Mouse (Mus musculus): ENCODE measurements around the gene Cd40. TPM values are rescaled to one million over a fixed set of nuclear protein-coding genes. Genes with fewer than 3 reads are reported as not detected.

The Cd40 gene
- polyA plus RNA-seq, 1 experiment from 2014 or later: 4.5 TPM

DNA sequence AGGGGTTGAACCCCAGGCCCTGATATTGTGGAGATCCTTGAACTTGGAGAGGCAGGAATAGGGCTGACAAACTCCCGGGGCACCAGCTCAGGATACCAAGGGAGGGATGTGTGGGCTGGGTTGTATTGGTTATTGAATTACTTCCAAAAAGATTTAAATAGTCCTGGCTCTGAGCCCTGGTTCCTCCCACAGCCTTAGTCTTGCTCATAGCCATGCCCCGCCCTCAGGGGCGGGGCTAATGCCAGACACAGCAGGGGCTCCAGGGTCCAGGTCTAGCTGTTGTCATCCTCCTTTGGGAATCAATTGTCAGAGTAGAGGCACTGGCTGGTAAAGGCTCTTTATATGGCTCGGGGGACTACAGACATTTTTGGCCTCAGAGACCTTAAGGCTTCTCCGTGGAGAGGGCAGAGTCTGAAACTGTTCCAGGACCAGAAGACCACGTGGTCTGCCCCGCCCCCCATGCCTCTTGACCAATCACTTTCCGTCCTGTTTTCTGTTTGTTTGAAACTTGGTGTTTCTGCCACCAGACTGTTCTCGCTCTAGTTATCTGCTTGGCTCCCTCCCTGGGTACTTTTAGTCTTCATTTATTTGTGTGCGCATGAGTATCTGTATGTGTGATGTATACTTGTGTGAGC lies 65.9 kb downstream of the Cd40 start:
- Histone ChIP-seq H3K4me1 (ENCODE audit: insufficient read depth) (no peaks in the 10 kb centered on the region), H3K9me3 (ENCODE audit: low read length) (no peaks in the 10 kb centered on the region), H3K4me2 (ENCODE audit: low read depth, low read length) (no peak overlapping the region), H3K27ac (ENCODE audit: low read depth) (no peak overlapping the region), H3K4me3 (ENCODE audit: low read depth, low read length) (no peak overlapping the region), H3K27me3 (ENCODE audit: insufficient read depth, low read length) (peaks cover 20% of the 10 kb centered on the region), H3K36me3 (replicated peaks; ENCODE audit: insufficient read depth, low read length) (no peaks in the 10 kb centered on the region), H3K9ac (replicated peaks) (no peak overlapping the region)
- DNase-seq (no peak), ATAC-seq (no peak)
- TF ChIP-seq EP300 (IDR thresholded peaks at IDR 0.05; ENCODE audit: low read depth): no peak
- no peak for TF ChIP-seq CTCF (IDR thresholded peaks at IDR 0.05; ENCODE audit: low read depth)
- WGBS (ENCODE audit: insufficient replicate concordance): 27% methylated on average over 10 of the region's 10 CpGs

Other genes with a start within 250 kb of the Cd40 start
- 3.1 TPM in 2 replicates for gene Zswim1, start 232.9 kb upstream of the Cd40 start, polyA plus RNA-seq (2015; fragmentation: Nextera tagmentation; extraction: Ambion mirVana)
- gene Spata25, start 227.1 kb upstream of the Cd40 start, polyA plus RNA-seq (2015; fragmentation: Nextera tagmentation; extraction: Ambion mirVana): not detected in 2 replicates
- gene Ctsa, start 222.8 kb upstream of the Cd40 start, polyA plus RNA-seq (2015; fragmentation: Nextera tagmentation; extraction: Ambion mirVana): 101 and 109 TPM in 2 replicates
- gene Neurl2, start 222.2 kb upstream of the Cd40 start, polyA plus RNA-seq (2015; fragmentation: Nextera tagmentation; extraction: Ambion mirVana): 2.5 and 3.1 TPM in 2 replicates
- gene Pltp, start 197.9 kb upstream of the Cd40 start, polyA plus RNA-seq (2015; fragmentation: Nextera tagmentation; extraction: Ambion mirVana): 33.4 and 35.3 TPM in 2 replicates
- 38.4 and 38.6 TPM in 2 replicates for gene Pcif1, start 176.3 kb upstream of the Cd40 start, polyA plus RNA-seq (2015; fragmentation: Nextera tagmentation; extraction: Ambion mirVana)
- gene Zfp335, start 143.9 kb upstream of the Cd40 start, polyA plus RNA-seq (2015; fragmentation: Nextera tagmentation; extraction: Ambion mirVana): 2.1 and 2.5 TPM in 2 replicates
- 15.8 and 17.2 TPM in 2 replicates for gene Mmp9, start 114.8 kb upstream of the Cd40 start, polyA plus RNA-seq (2015; fragmentation: Nextera tagmentation; extraction: Ambion mirVana)
- 0.39 and 0.60 TPM in 2 replicates for gene Slc12a5, start 94.8 kb upstream of the Cd40 start, polyA plus RNA-seq (2015; fragmentation: Nextera tagmentation; extraction: Ambion mirVana)
- gene Ncoa5, start 20.8 kb upstream of the Cd40 start, polyA plus RNA-seq (2015; fragmentation: Nextera tagmentation; extraction: Ambion mirVana): 7.5 and 8.1 TPM in 2 replicates
- not detected in 2 replicates for gene 1700025C18Rik, start 35.1 kb downstream of the Cd40 start, polyA plus RNA-seq (2015; fragmentation: Nextera tagmentation; extraction: Ambion mirVana)
- gene Cdh22, start 179.2 kb downstream of the Cd40 start, polyA plus RNA-seq (2015; fragmentation: Nextera tagmentation; extraction: Ambion mirVana): not detected in 2 replicates
- 29.3 and 30.5 TPM in 2 replicates for gene Slc35c2, start 232.2 kb downstream of the Cd40 start, polyA plus RNA-seq (2015; fragmentation: Nextera tagmentation; extraction: Ambion mirVana)